Mouse (Mus musculus) forebrain, postnatal 0 days (tissue): ENCODE measurements at regions not wholly inside any gene's neighbourhood (a gene's known extent, or its start where the extent isn't known, plus 50 kb on each side); places are given as distances from the start of the nearest gene placed in this dataset.
"Not testable (repeated sequence)": the region's sequence is repeated elsewhere in the genome, so short reads cannot be mapped to it uniquely, and the experiment has no call there.

Experiments used
- ATAC-seq: fragments of 200-750 bp; cut with Nextera tagmentation; 2 replicates; pipeline ENCODE4 v1.8.0; 2017; ENCODE audit warnings: mild to moderate bottlenecking, moderate library complexity
- DNase-seq: peaks from one replicate; pipeline ENCODE4 v3.0.0-alpha.2; 2015
- H3K27ac ChIP-seq: fragments of 300-500 bp; sonication (generic); 2 replicates; pipeline ENCODE4 v1.5.1; 2014; ENCODE audit warnings: low read depth, mild to moderate bottlenecking, antibody characterized with exemption, low read length, moderate library complexity, mixed read lengths
- H3K27me3 ChIP-seq: fragments of 300-500 bp; sonication (generic); 2 replicates; pipeline ENCODE4 v1.6.1; 2014; ENCODE audit warnings: mild to moderate bottlenecking, low read length, mixed read lengths; ENCODE audit not compliant: insufficient read depth
- H3K36me3 ChIP-seq: fragments of 300-500 bp; sonication (generic); 2 replicates; pipeline ENCODE4 v1.6.1; 2014; ENCODE audit warnings: mild to moderate bottlenecking, moderate library complexity; ENCODE audit not compliant: insufficient read depth
- H3K4me1 ChIP-seq: fragments of 300-500 bp; sonication (generic); 2 replicates; pipeline ENCODE4 v1.6.1; 2014; ENCODE audit warnings: antibody characterized with exemption; ENCODE audit not compliant: insufficient read depth
- H3K4me2 ChIP-seq: fragments of 300-500 bp; sonication (generic); 2 replicates; pipeline ENCODE4 v1.6.1; 2014; ENCODE audit warnings: low read depth, mild to moderate bottlenecking, moderate library complexity
- H3K4me3 ChIP-seq: fragments of 300-500 bp; sonication (generic); 2 replicates; pipeline ENCODE4 v1.5.1; 2014; ENCODE audit warnings: low read depth, low read length, mixed read lengths
- H3K9ac ChIP-seq: fragments of 300-500 bp; sonication (generic); 2 replicates; pipeline ENCODE4 v1.6.1; 2014; ENCODE audit warnings: mild to moderate bottlenecking
- H3K9me3 ChIP-seq: fragments of 300-500 bp; sonication (generic); 2 replicates; pipeline ENCODE4 v1.6.1; 2016; ENCODE audit warnings: low read length
- CTCF ChIP-seq: sonication (generic); IDR thresholded peaks from 2 replicates; pipeline ENCODE4 v1.5.1; 2016; ENCODE audit warnings: antibody characterized with exemption, control low read depth, low read depth
- WGBS: fragments of 180-500 bp; shearing (Covaris S2); extraction: QIAGEN DNeasy Blood & Tissue Kit; methylation state at CpG from one replicate; pipeline ENCODE4 v1.1.7; 2014; 5-methylcytosine and 5-hydroxymethylcytosine counted together

DNA sequence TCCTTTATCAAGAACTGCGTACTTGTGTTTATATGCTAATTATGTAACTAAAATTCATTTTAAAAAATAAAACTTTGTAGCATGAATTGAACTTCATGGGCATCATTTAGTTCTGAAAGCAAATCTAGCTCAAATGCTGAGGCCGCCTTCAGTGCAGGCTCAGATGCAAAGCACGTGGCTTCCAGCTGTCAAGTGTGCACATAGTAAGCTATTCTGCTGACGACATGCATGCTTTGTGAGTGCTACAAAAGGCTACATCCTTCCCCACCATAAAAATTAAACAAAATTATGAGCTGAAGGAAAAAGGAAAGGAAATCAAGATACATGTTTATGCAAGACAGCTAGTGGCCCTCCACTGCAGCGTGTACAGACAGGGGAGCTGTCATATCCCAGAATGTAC, 276.0 kb upstream of the Vstm2a start:
- Histone ChIP-seq H3K27me3 (no peaks in the 10 kb centered on the region), H3K4me2 (no peak overlapping the region), H3K27ac (no peak overlapping the region), H3K9ac (no peak overlapping the region), H3K9me3 (no peaks in the 10 kb centered on the region), H3K36me3 (no peaks in the 10 kb centered on the region), H3K4me3 (no peak overlapping the region), H3K4me1 (no peaks in the 10 kb centered on the region)
- peak; percentile 79 for ATAC-seq
- 70% methylated on average over 5 of the region's 5 CpGs for WGBS
- DNase-seq: peak; percentile 12
- no peak for TF ChIP-seq CTCF

DNA sequence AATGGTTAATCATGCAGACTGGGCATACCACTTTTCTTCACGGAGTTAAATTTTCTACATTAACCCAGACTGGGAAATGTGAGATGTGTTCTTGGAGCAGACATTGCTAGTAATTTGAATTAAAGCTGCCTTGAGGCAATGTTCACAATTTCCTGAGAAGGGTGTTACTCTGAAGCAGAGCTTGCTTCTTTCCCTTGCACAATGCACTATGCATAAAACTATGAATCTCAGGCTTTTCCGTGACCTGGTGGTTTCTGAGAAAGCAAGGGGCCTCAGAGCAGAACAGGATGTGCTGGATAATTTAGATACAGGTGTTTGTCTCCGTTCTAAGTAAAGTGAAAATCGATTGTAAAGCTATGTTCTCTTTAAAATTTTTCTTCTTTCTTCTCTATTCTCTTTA, 273.0 kb upstream of the Vstm2a start:
- Histone ChIP-seq H3K27me3 (no peaks in the 10 kb centered on the region), H3K36me3 (no peaks in the 10 kb centered on the region), H3K9ac (no peak overlapping the region), H3K27ac (no peak overlapping the region), H3K9me3 (no peaks in the 10 kb centered on the region), H3K4me1 (no peaks in the 10 kb centered on the region), H3K4me3 (no peak overlapping the region), H3K4me2 (no peak overlapping the region)
- WGBS: 64% methylated on average over 4 of the region's 4 CpGs
- DNase-seq (no peak), ATAC-seq (no peak)
- no peak for TF ChIP-seq CTCF

DNA sequence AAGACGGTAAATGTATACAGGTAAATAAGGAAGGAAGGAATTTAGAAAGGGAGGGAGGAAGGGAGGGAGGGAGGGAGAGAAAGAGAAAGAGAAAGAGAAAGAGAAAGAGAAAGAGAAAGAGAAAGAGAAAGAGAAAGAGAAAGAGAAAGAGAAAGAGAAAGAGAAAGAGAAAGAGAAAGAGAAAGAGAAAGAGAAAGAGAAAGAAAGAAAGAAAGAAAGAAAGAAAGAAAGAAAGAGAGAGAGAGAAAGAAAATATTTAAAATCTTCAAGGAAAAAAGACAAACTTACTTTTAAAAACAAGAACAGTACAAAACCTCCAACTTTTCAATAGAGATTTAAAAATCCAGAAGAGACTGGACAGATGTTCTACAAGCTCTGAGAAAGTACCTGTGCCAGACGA, 261.1 kb upstream of the Vstm2a start:
- not testable (repeated sequence) for H3K27me3 ChIP-seq, H3K4me3 ChIP-seq, H3K27ac ChIP-seq, H3K4me1 ChIP-seq, H3K4me2 ChIP-seq, H3K36me3 ChIP-seq, H3K9me3 ChIP-seq, DNase-seq, H3K9ac ChIP-seq, ATAC-seq
- WGBS: 92% methylated on average over 2 of the region's 2 CpGs

DNA sequence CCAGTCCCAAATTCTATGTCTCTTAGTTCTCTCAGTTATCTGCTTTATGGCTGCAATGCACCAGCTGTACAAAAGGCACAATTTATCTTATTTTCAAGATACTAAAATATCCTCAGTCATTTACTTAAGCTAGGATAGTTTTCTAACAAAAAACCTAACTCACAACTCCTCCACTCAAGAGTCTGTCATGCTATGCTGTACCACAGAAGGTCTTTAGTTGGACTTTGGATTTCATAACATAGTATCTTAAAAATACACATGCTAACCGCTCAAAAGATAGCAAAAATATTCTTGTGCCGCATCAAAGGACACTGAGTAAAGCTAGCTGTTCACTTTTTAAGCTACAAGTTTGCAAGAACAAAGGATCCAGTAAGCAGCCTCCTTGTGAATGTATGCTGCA, 255.6 kb upstream of the Vstm2a start:
- H3K9me3 ChIP-seq: no peaks in the 10 kb centered on the region
- DNase-seq (no peak), ATAC-seq (no peak)
- H3K36me3 ChIP-seq: no peaks in the 10 kb centered on the region
- H3K9ac ChIP-seq: no peak overlapping the region
- H3K4me2 ChIP-seq: no peak overlapping the region
- no peak overlapping the region for H3K4me3 ChIP-seq
- no peaks in the 10 kb centered on the region for H3K4me1 ChIP-seq
- no peak overlapping the region for H3K27ac ChIP-seq
- H3K27me3 ChIP-seq: no peaks in the 10 kb centered on the region
- WGBS: 81% methylated on average over 2 of the region's 2 CpGs
- TF ChIP-seq CTCF: no peak
